Mouse (Mus musculus): ENCODE data around the gene Gas8.
"Not testable (repeated sequence)": the region's sequence is repeated elsewhere in the genome, so short reads cannot be mapped to it uniquely, and the experiment has no call there.

Gas8 gene

DNA sequence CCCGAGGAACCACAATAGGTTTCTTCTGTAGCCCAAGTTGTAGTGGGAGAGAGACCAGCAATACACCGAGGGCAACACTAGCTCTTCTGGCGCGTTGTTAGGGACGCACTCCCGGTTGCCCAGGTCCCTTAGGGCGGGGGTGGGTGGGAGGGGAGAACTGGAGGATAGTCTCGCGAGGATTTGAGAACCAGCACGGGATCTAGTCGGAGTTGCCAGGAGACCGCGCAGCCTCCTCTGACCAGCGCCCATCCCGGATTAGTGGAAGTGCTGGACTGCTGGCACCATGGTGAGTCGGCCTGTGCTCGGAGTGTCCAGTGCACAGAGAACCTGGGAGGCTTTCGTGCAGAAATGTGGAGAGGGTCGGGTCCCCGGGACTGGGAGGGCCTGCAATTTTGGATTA is at the start of gene Gas8:
Gene Gas8, plus strand, starts transcription at position 168 of the 400 bp plus-strand sequence.
- DNase-seq (ENCODE audit: low spot score) = peak; percentile 75

DNA sequence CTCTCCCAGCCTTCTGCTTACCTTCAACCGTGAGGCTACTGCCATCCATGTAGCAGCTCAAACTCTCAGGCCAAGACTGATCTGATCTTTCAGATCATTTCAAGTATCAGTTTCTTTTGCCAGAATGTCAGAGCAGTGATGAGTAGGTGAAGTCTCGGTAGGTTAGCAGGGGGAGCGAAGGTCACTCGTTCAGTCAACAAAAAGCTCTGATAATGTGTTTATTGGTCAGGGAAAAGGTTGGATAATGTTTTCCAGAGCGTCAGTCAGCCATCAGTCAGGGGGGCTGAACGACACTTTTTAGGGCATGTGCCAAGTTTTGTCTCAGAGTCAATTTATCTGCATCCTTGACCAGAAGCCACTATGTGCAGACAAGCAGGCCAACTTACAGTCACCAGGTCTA is 45.6 kb upstream of the Gas8 start:
- DNase-seq (ENCODE audit: low spot score) = not testable (repeated sequence)

DNA sequence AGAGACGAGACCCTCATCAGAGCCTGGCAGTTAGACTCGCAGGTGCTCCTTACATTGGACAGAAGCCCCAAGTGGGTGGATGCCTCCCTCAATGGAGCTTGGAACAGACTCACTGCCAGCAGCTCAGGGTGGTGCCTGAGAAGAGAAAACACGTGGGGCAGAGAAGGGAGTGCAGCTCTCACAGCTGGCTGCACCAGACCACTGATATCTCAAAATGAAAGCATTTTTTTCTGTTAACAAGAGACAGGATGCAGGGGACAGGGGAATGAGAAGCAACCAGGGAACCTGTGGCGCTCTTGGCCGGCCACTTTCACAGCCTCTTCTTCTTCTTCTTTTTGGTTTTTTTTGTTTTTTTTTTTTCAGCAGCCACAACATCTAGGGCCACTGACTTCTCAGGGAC is 44.1 kb upstream of the Gas8 start:
- not testable (repeated sequence) for DNase-seq (ENCODE audit: low spot score)

DNA sequence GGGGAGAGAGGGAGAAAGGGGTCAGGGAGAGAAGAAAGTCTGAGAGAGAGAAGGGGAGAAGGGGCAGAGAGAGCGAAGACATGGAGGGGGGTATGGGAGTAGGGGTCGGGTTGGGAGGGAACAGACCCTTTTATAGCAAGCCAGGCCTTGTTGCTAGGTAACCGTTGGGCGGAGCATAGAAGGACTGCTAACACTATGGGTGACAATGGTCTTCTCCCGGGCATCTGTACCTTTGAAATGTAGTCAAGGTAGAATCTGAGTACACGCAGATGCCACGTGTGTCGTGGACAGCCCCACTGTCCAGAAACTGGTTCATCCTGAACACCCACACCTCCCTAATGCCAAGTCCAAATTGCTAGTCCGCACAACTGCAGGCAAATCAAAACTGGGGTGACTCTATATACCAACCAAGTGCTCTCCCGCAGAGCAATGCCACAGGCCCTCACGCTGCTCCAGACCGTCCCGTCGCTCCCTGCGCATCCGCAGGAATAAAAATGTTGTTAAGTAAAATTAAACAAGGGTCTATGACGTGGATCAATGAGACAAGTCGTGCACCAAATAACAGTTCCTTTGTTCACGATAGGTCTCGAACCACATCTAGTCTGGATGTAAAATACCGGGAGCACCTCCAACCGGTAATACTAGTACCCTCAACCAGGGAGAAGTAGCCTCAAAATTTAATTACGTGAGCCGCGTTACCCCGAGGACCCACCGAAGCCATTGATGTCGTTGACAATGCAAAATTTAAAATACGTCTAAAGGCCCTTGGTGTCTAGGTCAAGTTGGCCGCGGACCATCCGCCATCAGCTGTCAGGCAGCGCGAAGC is 41.5 kb upstream of the Gas8 start:
- no peak for DNase-seq (ENCODE audit: low spot score)

DNA sequence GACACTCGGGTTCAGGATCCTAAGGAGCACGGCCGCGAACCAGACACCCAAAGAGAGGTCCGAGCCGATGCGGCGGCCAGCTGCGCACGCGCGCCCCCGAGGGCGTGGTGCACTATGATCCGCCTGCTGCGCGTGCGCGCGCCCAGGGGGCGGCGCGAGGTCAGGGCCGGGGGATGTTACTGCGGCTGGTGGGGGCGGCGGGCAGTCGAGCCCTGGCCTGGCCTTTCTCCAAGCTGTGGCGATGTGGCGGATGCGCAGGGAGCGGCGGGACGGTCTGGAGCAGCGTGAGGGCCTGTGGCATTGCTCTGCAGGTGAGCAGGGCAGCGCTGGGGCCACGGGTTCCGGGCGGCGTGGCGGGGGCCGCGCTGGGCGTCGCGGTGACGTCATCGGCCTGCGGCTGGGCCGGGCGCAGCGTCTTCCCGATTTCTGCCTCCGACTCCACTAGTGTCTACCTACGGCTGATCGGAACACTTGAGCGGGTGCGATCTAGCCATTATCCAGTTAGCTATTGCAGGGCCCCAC is 40.8 kb upstream of the Gas8 start, which contains the start of gene Afg3l1:
Gene Afg3l1, plus strand, starts transcription at position 167 of the 522 bp plus-strand sequence.
- DNase-seq (ENCODE audit: low spot score) = peak; percentile 84

DNA sequence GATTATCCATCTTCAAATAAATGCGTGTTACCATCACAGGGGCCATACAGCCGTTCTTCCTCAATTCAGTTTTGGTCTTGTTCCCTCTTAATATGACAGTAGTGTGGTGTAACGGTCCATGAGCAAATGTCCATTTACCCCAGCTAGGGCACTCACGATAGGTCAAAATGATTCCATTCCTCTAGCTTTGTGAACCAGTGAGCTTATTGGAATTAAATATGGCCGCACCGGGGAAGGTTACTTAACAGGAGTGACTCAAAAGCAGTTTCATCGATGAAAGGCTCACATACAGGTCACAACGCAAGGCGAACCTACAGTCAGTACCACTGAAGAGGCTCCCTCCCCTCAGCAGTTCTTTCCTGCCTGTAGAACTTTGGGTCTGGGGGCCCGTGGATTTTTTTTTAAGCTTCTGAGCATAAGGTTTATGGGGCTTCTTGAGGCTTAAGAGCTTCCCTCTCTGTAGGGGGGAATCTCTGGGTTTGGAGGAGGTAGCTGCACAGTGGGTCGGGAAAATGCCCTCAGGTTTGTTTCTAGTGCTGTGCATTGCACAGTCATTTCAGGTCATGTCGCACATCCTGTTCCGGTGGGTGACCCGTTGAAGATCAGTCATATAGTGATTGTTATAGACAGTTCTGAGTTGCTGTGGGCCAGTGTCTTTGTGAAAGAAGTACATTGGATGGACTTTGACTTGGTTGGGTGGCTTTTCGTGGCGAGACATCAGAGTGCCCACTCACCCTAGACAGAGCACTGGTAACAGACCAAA is 40.0 kb upstream of the Gas8 start:
- no peak for DNase-seq (ENCODE audit: low spot score)

DNA sequence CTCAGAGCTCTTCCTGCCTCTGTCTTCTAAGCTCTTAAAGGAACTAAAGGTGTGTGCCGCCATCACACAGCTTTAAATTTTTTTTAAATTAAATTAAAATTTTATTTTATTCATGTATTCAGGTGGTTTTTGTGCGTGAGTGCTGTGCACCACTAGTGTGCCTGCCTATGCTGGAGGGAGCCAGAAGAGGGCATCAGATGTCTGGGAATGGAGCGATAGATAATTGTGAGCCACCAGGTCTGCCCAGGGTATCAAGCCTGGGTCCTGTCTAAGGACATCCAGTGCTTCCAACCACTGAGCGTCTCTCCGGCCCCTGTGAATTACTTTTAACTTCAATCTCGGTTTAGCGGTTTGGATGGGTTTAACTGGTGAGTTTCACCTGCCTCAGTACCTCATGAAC is 36.0 kb upstream of the Gas8 start:
- DNase-seq (ENCODE audit: low spot score) = no peak

DNA sequence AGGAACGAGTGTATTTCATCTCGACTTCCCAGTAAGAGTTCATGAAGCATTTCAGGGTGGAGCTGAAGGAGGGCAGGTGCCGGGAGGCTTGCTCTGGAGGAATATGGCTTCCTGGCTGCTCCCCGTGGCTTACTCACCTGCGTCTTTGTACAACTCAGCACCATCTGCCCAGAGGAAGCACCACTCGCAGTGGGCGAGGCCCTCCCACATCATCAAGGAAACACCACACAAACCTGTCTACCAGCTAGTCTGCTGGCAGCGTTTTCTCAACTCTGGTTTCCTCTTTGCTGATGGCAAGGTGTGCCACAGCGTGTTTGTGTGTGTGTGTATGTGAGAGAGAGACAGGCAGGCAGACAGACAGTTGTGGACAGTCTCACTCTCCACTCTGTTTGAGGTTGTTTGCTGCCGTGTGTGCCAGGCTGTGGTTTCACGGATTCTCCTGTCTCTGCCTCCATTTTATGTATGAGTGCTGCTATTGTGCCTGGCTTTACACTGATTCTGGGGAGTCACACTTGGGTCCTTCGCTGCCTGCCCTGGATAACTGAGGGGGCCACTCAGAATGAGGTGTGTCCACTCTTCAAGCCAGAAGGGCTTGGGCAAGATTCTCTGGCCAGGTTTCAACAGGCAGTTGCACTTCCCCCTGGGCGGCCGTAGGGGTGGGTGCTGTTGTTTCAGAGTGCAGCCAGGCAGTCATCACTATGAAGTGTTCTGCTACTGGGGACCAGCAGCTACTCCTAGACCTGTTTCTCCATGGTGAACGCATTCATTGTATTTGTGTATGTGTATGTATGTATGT is 27.2 kb upstream of the Gas8 start:
- DNase-seq (ENCODE audit: low spot score) = no peak

DNA sequence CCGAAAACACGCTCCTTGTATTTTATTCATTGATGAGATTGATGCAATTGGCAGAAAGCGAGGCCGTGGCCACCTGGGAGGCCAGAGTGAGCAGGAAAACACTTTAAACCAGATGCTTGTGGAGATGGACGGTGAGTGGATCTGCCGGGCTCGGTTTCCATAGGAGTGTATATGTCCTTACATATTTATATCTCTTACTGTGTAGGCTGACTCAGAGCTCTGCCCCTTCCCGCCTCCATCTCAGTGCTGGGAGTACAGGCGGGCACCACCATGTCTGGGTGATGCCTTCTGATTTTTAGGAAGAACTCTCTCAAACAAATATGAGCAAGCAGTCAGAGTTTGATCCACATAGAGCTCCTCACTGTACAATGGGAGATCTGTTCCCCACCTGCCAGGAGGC is 25.7 kb upstream of the Gas8 start:
- DNase-seq (ENCODE audit: low spot score) = no peak

DNA sequence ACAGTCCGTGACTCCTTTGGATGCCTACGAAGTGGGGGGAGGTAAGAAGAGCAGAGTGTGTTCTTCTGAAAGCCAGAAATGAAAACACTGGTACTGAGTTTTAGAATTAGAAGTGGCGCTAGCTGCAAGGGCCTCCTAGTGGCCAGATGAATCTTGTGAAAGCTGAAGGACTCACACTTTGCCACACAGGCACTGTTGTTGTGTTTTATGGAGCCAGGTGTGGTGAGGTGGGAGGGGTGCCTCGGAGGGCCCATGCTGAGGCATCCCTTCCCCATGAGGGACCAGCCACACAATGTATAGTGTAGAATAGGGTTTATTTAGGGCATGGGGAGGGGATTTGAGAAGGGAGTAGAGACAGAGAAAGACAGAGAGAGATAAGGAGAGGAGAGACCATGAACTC is 20.9 kb upstream of the Gas8 start:
- no peak for DNase-seq (ENCODE audit: low spot score)

DNA sequence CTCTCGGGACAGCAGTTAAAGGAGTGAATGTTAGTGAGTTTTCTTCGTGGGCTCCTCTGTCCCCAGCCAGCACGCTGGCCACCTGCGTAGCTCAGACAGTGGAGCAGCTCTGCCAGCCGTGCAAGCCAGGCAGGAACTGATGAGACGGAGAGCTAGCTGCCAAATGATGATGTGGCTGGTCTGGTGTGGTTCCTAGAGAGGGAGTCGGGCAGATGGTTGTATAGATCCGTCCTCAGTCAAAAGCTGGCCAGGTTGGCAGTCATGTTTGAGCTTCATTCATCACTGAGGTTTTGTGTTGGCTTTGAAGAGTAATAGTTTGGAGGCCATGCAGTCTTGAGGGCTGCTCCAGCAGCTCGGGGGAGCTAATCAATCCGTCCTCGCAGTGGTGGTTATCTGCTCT is 19.7 kb upstream of the Gas8 start:
- no peak for DNase-seq (ENCODE audit: low spot score)

DNA sequence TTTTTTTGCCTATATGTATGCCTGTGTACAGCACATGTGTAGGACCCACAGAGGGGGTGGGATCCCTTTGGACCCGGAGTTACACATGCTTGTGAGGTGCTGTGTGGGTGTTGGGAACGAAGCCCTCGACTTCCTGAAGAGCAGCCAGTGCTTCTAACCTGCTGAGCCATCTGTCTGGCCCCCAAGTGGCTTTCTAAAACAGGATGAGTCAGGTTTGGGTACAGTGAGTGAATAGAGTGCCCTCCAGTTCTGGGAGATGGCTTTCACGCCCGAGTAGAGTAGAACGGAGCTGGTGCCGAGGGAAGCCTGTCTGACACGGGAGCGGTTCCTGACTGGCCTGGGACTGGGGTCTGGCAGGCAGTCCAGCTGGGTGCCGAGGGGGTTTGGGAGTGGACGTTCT is 19.1 kb upstream of the Gas8 start:
- no peak for DNase-seq (ENCODE audit: low spot score)

DNA sequence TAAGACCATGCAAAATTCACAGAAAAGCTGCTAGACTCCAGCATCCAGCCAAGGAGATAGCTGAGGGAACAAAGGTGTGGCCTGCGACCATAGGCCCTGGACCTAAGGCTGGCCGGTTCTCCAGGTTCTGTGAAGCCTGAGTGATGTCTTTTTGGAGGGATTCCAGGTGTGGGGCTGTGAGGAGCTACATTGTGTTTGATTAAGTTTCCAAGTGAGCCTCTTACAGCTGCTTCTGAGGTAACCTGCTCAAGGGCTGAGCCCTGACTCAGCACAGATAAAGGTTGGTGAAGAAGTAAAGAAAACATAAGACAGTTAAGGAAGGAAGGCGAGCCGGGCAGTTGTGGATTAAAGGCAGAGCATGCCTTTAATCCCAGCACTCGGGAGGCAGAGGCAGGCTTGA is 16.4 kb upstream of the Gas8 start:
- no peak for DNase-seq (ENCODE audit: low spot score)

DNA sequence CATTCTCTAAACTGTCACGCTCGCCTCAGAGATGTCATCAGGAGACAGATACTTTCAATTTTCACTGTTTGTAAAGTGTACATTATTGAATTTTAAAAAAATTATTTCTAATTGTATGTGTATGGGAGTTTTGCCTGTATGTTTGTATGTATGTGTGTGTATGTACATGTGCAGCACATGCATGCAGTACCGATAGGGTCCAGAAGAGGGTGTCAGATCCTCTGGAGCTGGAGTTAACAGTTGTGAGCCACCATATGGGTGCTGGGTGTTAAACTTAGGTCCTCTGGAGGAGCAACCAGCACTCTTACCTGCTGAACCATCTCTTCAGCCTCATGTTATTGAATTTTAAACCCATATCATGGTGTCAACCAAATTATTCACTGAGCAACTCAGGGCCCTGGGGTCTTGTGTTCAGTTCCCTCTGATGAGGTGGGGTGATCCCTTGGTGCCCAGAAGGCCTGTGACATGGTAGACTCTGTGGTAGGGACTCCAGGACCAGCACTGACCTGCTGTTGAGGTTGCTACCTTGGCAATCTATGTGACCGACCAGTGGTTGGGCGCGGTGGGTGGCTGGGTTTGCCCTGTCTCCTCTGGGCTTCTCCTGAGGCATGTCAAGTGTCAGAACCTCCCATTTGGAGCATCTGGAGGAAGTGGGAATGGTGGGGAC is 14.7 kb upstream of the Gas8 start:
- no peak for DNase-seq (ENCODE audit: low spot score)

DNA sequence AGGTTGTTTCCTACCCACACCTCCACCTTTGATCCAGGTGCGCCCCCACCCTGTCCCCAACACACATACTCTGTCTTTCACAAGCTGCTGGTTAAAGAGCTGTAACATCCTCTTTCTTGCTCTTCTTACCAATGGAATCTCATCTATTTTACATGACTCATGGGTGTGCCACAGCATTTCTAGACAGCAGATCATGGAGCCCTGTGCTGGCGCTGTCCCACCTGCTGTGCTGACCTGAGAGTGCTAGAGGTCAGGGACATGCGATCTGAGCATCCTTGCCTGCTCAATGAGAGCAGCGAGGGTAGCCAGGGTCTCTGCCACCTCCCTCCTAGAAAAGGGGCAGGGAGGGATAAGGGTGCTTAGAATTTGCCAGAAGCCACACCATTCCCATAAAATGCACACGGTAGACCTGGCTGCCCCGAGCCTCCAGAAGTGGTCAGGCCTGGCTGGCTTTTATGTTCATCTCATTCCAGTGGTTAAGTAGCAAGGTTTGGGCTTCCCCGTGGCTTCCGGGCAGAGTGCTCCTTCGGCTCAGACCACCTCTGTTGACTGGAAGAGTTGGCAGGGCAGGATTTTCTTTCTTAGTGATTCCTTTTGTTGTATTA is 13.9 kb upstream of the Gas8 start:
- no peak for DNase-seq (ENCODE audit: low spot score)

DNA sequence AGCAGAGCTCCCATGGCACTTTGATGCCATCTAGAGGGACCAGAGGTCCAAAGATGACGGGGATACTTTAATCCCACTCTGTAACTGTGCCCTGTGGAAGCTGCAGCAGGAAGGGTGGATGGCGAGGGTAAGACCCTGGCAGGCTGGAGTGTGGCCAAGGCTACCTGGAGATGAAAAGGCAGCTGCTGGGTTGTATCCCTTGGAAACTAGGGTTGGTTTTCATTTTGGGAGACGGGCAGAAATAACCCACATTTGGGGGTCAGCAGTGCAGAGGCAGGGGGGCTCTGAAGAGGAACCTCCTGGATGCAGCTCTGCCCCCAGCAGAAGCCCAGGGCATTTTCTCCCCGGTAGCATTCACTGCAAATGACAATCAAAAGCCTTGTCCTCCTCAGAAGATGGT is 13.4 kb upstream of the Gas8 start:
- DNase-seq (ENCODE audit: low spot score) = no peak

DNA sequence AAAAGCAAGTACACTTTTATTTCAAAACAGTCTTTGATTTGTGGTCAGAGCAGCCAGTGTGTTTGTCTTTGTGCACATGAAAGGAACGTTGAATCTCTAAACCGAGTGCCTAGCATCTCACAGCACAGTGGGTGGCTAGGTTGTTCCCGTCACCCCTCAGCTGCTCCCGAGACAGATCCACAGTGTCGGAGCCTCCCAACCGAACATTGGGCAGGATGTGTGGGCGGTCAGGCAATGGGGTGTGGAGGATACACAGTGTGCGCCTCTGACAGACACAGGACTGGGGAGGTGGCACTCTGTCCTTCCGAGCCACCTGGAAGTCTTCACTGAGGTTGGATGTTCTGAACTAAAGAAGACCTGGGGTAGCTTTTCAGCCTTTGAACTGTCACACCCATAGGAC is 12.9 kb upstream of the Gas8 start:
- DNase-seq (ENCODE audit: low spot score) = no peak

DNA sequence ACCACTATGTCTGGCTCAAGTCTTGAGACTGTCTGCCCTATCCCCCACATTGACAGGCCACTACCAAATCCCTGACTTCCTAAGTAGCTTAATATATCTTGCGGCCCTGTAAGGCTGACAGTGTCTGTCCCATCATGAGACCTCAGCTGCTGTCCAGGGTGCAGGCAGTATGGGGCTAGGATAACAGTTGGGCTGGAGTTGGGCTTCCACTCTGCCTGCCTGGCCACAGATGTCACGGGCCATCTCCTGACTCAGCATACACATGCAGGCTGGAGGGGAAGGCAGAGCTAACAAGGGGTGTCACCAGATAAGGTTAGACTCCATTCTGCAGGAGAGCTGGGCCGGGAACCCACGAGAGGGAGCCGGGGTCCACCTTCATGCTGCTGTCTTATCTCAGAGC is 11.5 kb upstream of the Gas8 start:
- DNase-seq (ENCODE audit: low spot score) = no peak

DNA sequence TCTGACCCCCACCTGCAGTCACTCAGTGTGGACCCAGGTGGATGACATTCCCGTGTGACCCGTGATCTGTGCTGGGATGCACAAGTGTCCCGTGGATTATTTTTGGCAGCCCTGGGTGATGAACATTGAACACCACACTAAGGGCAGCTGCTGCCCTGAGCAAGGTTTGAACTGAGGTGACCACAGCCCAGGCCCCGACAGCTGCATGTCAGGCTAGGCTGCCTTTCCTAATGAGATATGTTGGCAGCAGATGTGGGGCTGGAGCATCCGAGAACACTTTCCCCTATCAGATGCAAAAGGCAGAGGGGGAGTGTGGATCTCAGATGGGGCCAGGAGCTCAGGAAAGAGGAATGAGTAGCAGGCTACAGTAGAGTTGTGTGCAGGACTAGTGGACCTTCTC is 7.8 kb upstream of the Gas8 start:
- DNase-seq (ENCODE audit: low spot score) = no peak

DNA sequence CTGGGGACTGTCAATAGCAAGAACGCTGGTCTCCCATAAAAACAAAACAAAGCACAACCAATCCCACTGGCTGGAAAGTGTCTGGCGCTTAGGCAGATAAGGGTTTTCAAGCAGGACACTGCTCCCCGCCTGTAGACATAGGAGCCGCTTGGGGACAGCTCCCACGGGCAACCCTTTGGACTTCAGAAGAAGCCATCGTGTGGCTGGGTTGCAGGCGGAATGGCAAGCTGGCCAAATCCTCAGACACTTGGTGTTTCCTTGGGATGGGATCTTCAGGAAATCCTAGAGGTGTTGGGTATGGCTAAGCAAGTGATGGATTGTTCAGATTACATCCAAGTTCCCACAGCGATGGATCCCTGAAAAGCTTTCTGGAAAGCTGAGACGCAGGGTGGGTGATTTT is 4.5 kb upstream of the Gas8 start:
- no peak for DNase-seq (ENCODE audit: low spot score)

DNA sequence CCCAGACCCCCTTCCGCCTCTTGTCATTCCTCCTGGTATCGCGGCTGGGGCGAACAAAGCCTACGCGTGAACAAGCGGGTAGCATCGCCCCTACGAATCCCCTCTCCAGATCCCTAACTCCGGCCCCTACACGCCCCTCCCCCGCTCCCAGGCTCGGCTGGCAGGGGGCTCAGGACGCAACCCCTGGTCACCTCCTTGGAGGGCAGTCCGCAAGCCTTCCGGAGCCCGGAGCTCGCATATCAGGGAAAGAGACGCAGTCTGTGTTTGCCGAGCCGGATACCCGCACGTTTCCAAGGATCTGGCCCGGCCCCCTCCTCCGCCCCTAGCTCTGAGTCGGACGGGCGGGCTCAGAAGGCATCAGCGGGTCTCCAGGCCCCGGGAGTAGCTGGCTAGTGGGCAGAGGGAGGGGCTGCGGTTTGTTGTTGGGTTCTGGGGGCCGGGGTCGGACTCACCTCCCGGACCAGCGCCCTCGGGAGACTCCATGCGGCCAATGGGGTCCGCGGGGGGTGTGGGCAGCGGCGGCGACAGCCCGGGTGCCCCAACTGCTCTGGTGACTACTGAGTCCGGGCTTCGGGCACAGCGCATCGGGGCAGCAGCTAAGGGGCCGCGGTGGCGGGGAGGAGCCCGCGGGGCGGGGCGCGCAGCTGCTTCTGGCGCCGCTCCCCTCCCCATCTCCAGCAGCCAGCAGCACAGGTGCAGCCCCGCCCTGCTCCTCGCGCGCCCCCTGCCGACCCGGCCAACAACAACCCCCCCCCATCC is 3.7 kb upstream of the Gas8 start, which contains the start of gene Dbndd1:
Gene Dbndd1, minus strand, starts transcription at position 683 of the 759 bp plus-strand sequence.
- DNase-seq (ENCODE audit: low spot score) = no peak

All from layer of hippocampus, adult 9-10 months (tissue).